Mouse (Mus musculus) cerebellum, adult 18-20 months (tissue): ENCODE results near the gene Zfand3.

Source experiments
- DNase-seq, 2 experiments: peaks; one replicate each; pipeline ENCODE4 v3.0.0; 2021

Gene Zfand3

GRCm38 (mm10) chr17:30004203-30005102, at the start of gene Zfand3:
Zfand3 (plus strand) TSS chr17:30004733.
- DNase-seq, result peak; percentile 92 to 97

- DNase-seq, result no peak
Observed at GRCm38 (mm10) chr17:29955880-29956279, 48.7 kb upstream of the Zfand3 start.

- no peak for DNase-seq
Observed at GRCm38 (mm10) chr17:29963730-29964259, 40.7 kb upstream of the Zfand3 start.

- DNase-seq, result no peak
Observed at GRCm38 (mm10) chr17:29965506-29965905, 39.0 kb upstream of the Zfand3 start.

- no peak for DNase-seq
Observed at GRCm38 (mm10) chr17:29970037-29970555, 34.4 kb upstream of the Zfand3 start, which contains the start of gene Mdga1. Mdga1 (minus strand) TSS chr17:29970087.

GRCm38 (mm10) chr17:29971761-29972432, 32.6 kb upstream of the Zfand3 start:
- no peak for DNase-seq

GRCm38 (mm10) chr17:29973226-29973625, 31.3 kb upstream of the Zfand3 start:
- DNase-seq, result no peak

GRCm38 (mm10) chr17:29975731-29976130, 28.8 kb upstream of the Zfand3 start:
- peak; percentile 96 to 98 for DNase-seq

- DNase-seq, result no peak
Observed at GRCm38 (mm10) chr17:29979020-29979419, 25.5 kb upstream of the Zfand3 start.

GRCm38 (mm10) chr17:29979841-29980240, 24.7 kb upstream of the Zfand3 start:
- DNase-seq, result no peak

GRCm38 (mm10) chr17:29981568-29981967, 23.0 kb upstream of the Zfand3 start:
- no peak for DNase-seq

GRCm38 (mm10) chr17:29983190-29983589, 21.3 kb upstream of the Zfand3 start:
- no peak for DNase-seq

GRCm38 (mm10) chr17:29984931-29985330, 19.6 kb upstream of the Zfand3 start:
- no peak for DNase-seq

GRCm38 (mm10) chr17:29985534-29985933, 19.0 kb upstream of the Zfand3 start:
- no peak for DNase-seq

- DNase-seq, result no peak
Observed at GRCm38 (mm10) chr17:29988141-29988540, 16.4 kb upstream of the Zfand3 start.

GRCm38 (mm10) chr17:29989653-29990052, 14.9 kb upstream of the Zfand3 start:
- no peak for DNase-seq

GRCm38 (mm10) chr17:29990136-29990535, 14.4 kb upstream of the Zfand3 start:
- no peak for DNase-seq

GRCm38 (mm10) chr17:29990845-29991244, 13.7 kb upstream of the Zfand3 start:
- no peak for DNase-seq

- no peak for DNase-seq
Observed at GRCm38 (mm10) chr17:29993488-29993887, 11.0 kb upstream of the Zfand3 start.

GRCm38 (mm10) chr17:29994011-29994410, 10.5 kb upstream of the Zfand3 start:
- DNase-seq, result no peak

- no peak for DNase-seq
Observed at GRCm38 (mm10) chr17:29994459-29994858, 10.1 kb upstream of the Zfand3 start.

- no peak for DNase-seq
Observed at GRCm38 (mm10) chr17:29995986-29996385, 8.5 kb upstream of the Zfand3 start.

GRCm38 (mm10) chr17:29997726-29998125, 6.8 kb upstream of the Zfand3 start:
- peak; percentile 21 to 40 for DNase-seq
